Mouse (Mus musculus): ENCODE results near the gene Phf14.

GRCm38 (mm10) chr6:12105144-12105543 is 197.5 kb downstream of the Phf14 start:
- TF ChIP-seq CTCF (IDR thresholded peaks at IDR 0.05; ENCODE audit: low read depth) = no peak
- TF ChIP-seq EP300 (IDR thresholded peaks at IDR 0.05; ENCODE audit: low read depth) = no peak

Measured in liver, postnatal 0 days (tissue).